Mouse (Mus musculus) bone marrow, adult 2 months (tissue): ENCODE measurements at regions not wholly inside any gene's neighbourhood (a gene's known extent, or its start where the extent isn't known, plus 50 kb on each side); places are given as distances from the start of the nearest gene placed in this dataset.

Experiments used
- H3K27ac ChIP-seq: fragments of 200-500 bp; 2 replicates; pipeline ENCODE4 v1.5.1; 2012; ENCODE audit warnings: low read depth, mild to moderate bottlenecking, control low read depth, inconsistent platforms, low read length; ENCODE audit not compliant: control insufficient read depth, poor library complexity, insufficient read depth
- H3K4me1 ChIP-seq: fragments of 200-500 bp; 2 replicates; pipeline ENCODE4 v1.6.1; 2011; ENCODE audit warnings: low read length; ENCODE audit not compliant: control insufficient read depth, insufficient read depth
- H3K4me3 ChIP-seq: fragments of 200-500 bp; replicated peaks from 2 replicates; pipeline ENCODE3; 2011; ENCODE audit warnings: mild to moderate bottlenecking, low read depth, low read length, control low read depth; ENCODE audit not compliant: control insufficient read depth
- CTCF ChIP-seq: fragments of 200-500 bp; IDR thresholded peaks from 2 replicates; pipeline ENCODE4 v1.5.1; 2011; ENCODE audit warnings: low read length, control low read depth; ENCODE audit not compliant: control insufficient read depth, insufficient read depth
- POLR2A ChIP-seq: fragments of 200-500 bp; IDR thresholded peaks from 2 replicates; pipeline ENCODE4 v1.6.1; 2011; ENCODE audit warnings: low read depth, mild to moderate bottlenecking, control low read depth, low read length, borderline replicate concordance; ENCODE audit not compliant: control insufficient read depth
- WGBS: fragments of 180-500 bp; shearing (Covaris S2); methylation state at CpG from one replicate; pipeline ENCODE4 v1.1.7; 2018; 5-methylcytosine and 5-hydroxymethylcytosine counted together

DNA sequence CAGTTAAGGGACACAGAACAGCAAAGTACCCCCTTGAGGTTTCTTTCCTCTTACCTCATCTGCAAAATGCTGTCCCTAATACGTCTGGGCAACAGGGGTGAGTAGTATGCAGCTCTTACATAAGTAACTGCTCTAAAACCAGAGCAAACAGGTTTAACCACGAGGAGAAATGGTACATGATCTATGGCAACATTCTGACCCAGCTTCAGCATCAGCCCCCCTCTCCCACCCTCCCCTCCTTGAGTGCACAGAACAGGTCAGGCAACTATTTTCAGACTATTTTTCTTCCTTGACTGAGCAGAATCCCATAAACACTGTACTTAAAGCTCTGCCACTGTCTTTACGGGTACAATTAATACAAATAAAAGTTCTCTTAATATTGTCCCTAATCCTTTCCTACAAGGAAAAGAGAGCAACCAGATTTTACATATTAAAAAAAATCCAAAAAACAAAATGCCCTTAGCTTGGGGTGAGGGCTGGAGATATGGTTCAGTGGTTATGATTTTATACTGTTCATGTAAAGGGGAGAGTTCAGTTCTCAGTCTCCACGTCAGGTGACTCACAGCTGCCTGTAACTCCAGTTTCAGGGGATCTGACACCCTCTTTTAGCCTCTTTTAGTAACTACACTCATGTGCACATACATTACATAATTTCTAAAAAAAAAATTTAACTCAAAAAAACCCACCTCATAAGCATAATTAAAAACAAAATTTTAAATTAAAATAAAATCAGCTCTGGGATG is 69.1 kb upstream of the Spdye4c start:
- no peaks in the 10 kb centered on the region; the same call in 1 of the 2 replicates for H3K4me1 ChIP-seq
- 38% methylated on average over 4 of the region's 4 CpGs for WGBS
- H3K27ac ChIP-seq: no peak overlapping the region
- TF ChIP-seq POLR2A (no peak), CTCF (no peak)
- no peak overlapping the region for H3K4me3 ChIP-seq

DNA sequence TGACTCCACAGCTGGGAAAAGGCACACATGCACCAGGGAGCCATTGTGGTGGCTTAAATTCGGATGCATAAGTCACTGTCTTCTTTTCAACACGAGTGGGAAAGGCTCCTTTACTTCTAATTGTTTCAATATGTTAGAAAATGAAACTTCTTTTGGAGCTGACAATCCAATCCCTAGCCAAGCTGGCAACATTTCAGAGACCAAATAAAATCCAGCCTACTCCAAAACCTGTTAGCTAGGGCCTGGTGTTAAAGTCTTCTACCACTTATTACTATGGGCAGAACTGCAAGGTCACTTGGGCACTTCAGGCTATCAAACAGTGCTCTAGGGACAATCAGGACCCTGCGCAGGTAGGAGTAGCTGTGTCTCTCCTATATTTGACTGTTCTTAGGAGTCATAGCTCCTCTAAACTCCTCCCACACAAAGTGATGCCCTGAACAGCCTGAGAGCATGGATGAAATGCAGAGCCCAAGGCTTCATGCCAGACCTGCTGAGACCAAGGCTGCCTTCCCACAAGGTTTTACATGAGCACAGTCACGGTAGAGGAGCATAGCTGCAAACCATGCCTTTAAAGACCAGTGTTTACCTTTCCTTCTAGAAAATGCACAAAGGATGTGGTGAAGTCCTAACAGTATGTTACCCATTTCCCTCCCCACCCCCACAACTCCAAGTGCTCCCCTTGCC is 67.4 kb upstream of the Spdye4c start:
- no peak overlapping the region for H3K4me3 ChIP-seq
- TF ChIP-seq POLR2A (no peak), CTCF (no peak)
- 73% methylated on average over 4 of the region's 4 CpGs for WGBS
- no peak overlapping the region for H3K27ac ChIP-seq
- H3K4me1 ChIP-seq: no peaks in the 10 kb centered on the region; the same call in 1 of the 2 replicates

DNA sequence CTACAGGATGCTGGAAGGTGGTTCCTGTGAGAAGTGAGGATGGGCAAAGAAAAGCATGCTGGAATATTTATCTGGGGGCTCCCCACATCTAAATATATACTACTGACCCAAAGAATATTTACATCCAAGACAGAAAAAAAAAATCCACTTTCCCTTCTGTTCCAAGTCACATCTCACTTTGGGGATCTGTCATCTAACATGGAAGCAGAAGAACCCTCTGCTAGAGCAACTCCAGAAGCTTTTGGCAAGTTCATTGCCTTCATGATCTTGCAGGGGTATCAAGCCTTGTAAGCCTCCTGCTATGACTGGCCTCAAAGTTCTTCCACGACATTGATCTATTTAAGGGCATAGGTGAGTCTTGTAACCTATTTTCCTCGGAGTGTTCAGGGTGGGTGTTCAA is 64.9 kb upstream of the Spdye4c start:
- TF ChIP-seq CTCF (no peak), POLR2A (no peak)
- no peaks in the 10 kb centered on the region; the same call in 1 of the 2 replicates for H3K4me1 ChIP-seq
- WGBS: 66% methylated on average over 2 of the region's 2 CpGs
- H3K4me3 ChIP-seq: no peak overlapping the region
- no peak overlapping the region for H3K27ac ChIP-seq

DNA sequence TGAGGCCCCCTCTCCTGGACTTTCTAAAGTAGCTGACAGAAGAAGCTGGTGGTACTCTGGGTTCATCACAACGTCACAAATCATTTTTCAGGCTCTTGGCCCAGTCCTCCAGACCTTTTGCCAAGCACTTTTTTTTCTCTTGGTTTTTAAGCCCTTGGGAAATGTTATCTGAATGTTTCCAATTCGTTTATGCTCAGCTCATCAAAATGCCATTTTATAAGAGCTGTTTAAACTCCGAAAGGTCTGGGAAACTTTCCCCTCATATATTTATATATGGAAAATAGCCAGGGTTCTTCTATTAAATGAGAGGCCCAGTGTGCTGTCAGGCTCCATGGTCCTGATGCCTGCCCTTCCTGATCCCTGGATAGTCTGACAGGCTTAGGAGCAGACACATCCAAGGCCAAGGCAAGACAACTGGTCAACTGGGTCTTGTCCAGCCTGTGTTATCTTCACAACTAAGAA is 64.1 kb upstream of the Spdye4c start:
- H3K27ac ChIP-seq: no peak overlapping the region
- no peak overlapping the region for H3K4me3 ChIP-seq
- TF ChIP-seq CTCF (no peak), POLR2A (no peak)
- WGBS: 69% methylated on average over 3 of the region's 3 CpGs
- no peaks in the 10 kb centered on the region; the same call in 1 of the 2 replicates for H3K4me1 ChIP-seq

DNA sequence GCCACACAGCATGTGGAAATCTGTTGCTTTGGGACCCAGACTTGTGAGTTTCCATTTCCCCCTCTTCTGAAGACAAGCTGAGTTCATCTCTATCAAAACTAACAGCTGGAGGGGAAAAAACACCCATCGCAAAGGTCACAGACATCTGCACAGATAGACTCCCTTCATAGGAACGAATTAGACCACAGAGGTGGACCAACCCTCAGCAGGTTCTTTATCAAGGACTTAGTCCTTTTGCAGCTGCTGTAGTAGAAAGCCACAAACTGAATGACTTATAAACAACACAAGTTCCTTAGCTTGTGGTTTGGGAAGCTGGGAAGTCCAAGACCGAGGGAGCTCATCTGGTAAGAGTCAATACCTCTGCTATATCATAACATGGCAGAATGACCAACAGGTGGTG is 54.7 kb upstream of the Spdye4c start:
- H3K4me1 ChIP-seq: no peaks in the 10 kb centered on the region
- no peak overlapping the region for H3K4me3 ChIP-seq
- WGBS: 55% methylated on average over 3 of the region's 3 CpGs
- TF ChIP-seq CTCF (no peak), POLR2A (no peak)
- no peak overlapping the region for H3K27ac ChIP-seq

DNA sequence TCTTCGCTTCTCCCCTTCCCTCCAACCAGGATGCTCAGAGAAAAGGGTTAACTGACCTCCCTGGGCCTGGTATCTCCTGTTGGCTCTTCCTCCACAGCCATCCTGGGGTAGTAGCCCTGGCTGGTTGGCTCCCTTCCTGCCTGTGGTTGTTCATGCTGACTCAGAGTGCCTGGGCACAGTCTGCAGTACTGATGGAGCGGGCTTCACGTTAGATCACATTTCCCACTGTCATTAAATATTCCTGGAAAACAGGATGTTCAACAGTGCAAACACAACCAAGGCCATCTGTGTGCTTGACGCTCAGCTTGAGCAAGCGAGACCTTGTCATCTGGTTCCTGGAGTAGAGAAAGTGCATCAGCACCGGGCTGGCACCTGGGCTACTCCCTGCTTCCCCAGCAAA is 53.6 kb upstream of the Spdye4c start:
- Histone ChIP-seq H3K27ac (no peak overlapping the region), H3K4me3 (no peak overlapping the region), H3K4me1 (no peaks in the 10 kb centered on the region)
- TF ChIP-seq CTCF (no peak), POLR2A (no peak)
- 52% methylated on average over 6 of the region's 6 CpGs for WGBS

DNA sequence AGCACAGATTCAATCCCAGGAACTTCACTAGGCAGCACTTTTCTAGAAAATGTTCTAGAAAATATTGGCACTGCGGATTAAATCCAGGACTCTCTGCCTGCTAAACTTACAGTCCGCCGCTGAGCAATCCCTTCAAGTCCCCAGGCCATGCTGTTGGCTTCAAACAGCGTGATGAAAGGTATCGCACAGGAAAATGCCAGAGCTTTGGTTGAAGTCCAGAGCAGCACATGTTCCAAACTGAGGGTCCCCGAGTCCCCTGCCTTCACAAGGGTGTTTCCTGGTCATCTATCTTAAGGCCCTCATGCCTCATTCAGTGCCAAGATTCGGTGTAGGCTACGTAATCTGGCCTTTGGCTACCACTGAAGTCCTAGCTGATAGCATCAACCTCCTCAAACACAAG is 52.3 kb upstream of the Spdye4c start:
- no peak overlapping the region for H3K4me3 ChIP-seq
- H3K4me1 ChIP-seq: no peaks in the 10 kb centered on the region
- no peak for TF ChIP-seq CTCF
- TF ChIP-seq POLR2A: no peak
- no peak overlapping the region for H3K27ac ChIP-seq
- 88% methylated on average over 8 of the region's 8 CpGs for WGBS
